Mouse (Mus musculus) NIH3T3 (cell line): Measurements from ENCODE around the gene Limch1.

Experiments
- DNase-seq: peaks from one replicate; pipeline ENCODE4 v3.0.0-alpha.2; 2012; ENCODE audit warnings: low read depth

The Limch1 gene

DNA sequence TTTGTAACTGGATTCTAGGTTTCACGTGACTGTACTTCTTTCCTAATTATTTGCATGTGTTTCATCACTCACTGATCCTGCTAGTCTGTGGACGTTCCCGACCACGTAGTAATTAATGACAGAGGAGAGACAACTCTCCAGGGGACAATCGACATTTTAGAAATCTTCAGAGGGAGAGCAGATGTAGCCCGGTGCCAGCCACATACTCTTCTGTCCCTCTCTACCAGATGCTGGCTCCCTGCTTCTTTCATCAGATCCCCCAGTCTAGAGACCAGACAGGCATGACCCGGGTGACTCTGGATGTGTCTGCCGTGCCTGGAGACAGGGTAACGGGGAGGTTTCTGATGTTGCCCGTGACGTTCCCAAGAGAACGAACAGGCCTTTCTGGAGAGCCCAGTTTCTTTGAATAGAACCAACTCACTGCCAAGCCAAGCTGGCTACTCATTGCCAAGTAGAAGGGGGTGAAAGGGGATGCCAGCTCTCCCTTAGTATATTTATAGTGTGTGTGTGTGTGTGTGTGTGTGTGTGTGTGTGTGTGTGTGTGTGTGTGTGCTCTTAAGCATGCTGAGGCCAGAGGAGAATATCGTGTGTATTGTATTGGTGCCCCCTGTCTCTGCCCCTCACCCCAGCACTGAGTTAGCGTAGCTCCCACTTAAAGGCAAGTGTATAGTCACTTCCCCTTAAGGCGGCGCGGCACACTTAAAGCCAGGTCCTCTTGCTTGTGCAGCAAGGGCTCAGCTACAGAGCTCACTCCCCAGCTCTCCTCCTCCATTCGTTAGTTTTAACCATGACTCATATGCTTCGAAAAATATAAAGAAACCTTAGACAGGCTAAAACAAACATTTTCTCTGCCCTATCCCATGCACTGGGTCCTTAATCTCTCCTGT, 233.9 kb downstream of the Limch1 start:
- DNase-seq: peak; percentile 24

DNA sequence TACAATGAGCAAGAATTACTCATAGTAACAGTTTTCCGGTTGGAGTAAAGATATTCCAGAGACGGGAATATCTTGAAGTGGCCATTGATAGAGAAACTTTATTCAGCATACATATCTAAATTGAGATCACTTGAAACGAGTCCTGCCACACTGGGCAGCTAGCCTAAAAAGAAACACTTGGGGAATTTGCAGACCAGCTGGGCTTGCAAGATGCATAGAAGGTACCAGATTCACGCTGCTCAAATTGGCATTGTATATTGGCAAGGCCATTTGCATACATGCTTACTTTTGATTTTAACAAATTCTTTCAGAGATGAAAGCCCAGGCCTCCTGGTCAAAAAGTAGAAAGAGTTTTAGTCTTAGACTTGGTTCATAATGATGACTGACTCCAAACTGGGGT, 235.2 kb downstream of the Limch1 start:
- no peak for DNase-seq

DNA sequence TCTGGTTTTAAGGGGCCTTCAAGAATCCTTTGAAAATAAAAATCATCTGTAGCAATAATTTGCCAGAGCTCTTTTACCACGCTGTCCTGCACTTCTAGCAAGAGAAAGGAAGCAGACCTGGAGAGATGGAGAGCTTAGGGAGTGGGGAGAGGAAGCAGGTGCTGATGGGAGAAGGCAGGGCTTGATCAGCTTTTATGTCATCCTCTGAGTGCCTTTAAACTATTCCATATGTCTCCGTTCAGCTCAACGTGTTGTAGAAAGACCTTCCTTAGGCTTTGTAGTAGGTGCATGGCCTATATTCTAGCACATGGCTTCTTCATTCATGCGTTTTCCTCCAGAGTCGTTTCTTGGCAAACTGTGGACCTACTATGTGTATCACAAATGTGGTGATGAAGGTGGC, 237.5 kb downstream of the Limch1 start:
- DNase-seq: no peak

DNA sequence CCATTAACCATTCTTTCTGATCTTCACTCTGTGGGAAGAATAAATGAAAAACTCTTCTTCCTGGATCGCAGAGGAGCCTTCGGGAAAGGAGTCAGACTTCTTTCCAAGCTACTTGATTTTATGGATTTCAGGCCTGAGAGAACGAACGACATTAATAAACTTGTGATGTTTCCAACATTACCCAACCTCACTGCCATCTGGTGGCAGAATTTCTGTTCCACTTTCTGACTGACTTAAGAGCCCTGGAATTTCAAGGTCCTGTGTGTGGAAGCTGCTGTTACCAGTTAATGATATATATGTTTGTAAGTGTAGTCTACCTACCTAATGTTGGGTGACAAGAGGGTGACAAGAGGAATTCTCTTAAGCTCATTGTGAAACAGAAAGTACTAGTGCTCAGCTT, 243.3 kb downstream of the Limch1 start:
- DNase-seq: peak; percentile 12

DNA sequence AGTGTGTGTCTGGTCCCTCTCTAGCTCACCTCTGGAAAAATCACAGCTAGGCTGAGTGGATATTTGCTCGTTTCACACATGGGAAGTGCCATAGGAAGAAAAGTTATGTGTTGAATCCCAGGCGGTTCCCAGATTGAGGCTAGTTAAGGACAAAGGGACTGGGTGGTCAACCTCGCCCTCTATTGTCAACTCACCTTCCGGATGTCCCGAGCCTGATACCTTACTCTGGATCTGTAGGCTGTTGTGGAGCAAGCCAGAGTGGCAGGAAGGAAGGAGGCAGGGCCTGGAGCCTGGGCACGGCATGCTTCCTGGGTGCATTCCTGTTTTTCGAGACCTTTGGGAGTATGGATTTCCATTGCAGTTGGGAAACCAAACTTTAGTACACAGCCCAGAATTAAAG, 243.9 kb downstream of the Limch1 start:
- DNase-seq: no peak

DNA sequence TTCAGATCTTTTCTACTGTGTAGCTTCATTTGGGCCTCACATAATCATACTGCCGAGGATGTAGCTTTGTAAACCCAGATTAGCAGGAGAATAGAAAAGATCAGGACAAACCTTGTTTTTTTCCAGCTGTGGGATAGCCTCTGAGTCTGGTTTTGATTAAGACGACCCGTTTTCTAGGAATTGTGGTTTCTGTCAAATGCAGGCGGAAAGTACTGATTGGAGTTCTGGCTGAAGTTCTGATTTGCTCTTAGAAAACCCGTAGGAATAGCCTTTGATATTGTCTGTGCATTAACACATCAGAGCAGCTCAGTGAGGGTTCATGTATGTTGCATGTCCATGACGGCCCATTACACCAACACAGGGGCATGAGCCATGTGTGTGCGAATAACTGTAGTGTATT, 246.8 kb downstream of the Limch1 start:
- no peak for DNase-seq

DNA sequence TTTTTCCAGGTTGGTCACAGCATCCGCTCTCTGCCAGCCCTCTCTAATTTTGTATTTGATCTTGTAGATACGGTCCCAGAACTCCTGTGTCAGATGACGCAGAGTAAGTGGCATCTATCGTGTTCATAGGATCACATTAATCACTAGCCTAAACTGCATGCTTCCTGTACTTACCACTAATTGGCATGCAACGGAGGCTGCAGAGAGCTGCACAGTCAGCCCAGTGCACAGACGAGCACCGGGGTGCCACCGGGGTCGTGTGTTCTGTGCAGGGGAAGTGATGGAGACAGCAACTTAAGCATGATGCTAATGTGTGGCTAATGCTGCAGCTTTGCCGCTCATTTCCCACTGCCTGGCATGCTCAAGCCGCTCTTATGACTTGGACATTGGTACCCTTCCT, 247.4 kb downstream of the Limch1 start:
- DNase-seq: no peak

DNA sequence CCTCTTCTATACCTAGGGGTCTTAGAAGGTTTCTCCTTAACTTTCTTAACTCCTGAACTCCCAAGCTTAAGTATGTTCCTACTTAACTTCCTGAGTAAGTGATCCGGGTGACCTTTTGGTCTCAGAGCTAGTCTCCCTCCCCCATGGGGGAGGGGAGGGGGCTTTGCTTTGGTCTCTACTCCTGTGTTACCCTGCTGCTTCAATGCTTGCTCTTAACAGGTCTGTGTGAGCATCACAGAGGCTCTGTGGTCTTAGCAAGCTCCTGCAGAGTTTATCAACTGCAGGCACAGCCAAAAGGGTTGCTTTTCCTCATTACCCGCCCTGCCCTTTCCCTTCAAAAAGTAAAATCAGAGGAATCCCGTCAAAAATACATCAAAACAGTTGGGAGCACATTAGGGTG, 250.5 kb downstream of the Limch1 start:
- no peak for DNase-seq

DNA sequence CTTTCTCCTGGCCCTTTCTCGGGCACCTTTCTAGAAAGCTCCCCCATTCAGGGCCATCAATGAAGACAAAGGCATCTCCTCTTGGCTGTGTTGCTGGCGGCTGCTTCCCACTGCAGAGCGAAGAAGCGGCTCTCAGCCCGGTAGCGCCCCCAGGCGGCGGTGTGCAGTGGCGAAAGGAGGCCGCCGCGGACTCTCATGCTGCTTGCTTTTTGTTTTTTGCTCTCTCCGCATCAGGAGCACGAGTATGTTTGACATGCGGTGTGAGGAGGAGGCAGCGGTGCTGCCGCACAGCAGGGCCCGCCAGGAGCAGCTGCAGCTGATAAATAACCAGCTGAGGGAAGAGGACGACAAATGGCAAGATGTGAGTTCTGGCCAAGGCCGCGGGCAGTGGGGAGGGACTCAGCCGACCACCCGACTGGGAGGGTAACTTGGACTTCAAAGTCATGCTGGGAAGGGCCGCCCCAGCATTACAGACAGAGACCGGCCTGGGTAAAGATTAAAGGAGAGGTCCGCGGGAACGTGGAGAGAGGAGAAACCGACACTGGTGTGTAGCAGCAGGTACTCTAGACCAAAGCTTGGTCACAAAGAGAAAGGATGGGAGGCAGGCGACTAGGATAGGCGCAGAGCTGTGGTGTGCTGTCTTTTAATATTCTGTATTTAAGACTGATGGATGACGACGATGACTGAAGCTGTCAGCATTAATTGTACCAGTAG, 251.4 kb downstream of the Limch1 start:
- DNase-seq: peak; percentile 29

DNA sequence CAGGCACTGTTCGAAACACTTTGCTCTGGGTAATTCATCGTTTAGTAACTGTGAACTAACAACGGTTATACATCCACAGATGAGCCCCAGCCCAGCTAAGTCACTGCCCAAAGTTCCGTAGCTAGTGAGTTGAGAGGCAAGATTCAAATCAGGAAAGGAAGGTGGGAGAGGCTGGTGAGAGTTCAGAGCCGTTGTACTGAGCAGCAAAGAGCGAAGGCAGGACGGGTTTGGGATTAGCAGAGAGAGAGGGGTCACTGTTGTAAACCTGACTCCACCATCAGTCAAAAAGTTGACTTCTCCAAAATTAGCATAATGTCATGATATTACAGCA, 251.9 kb downstream of the Limch1 start:
- no peak for DNase-seq

DNA sequence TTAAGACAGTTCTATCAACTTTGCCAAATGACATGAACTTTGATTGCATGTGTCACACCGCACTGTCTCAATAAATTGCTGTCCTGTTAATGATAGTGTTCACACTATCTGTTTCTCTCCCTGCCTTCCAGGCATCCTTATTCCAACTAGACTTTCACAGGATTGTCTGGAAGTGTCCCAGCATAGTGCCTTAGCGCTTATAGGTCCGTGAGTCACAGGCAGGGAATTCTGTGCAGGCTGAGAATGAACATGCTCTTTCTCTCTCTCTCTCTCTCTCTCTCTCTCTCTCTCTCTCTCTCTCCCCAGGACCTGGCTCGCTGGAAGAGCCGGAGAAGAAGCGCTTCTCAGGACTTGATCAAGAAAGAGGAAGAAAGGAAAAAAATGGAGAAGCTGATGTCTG, 252.7 kb downstream of the Limch1 start:
- DNase-seq: peak; percentile 41

DNA sequence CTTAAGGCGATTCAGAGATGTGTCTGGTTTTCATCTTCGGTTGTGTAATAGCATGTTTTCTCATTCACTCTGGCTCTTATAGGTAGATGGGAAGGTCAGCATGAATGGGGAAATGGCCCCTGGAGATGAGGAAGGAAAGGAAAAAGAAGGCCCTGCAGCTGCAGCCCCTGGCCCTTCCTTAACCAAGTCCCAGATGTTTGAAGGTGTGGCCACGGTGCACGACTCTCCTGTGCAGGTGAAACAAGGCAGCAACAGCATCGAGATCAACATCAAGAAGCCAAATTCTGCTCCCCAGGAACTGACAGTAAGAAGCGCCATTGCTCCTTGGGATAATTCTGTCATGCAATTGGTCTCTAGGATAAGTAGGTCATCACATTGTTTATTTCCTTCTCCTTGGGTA, 256.7 kb downstream of the Limch1 start:
- no peak for DNase-seq

DNA sequence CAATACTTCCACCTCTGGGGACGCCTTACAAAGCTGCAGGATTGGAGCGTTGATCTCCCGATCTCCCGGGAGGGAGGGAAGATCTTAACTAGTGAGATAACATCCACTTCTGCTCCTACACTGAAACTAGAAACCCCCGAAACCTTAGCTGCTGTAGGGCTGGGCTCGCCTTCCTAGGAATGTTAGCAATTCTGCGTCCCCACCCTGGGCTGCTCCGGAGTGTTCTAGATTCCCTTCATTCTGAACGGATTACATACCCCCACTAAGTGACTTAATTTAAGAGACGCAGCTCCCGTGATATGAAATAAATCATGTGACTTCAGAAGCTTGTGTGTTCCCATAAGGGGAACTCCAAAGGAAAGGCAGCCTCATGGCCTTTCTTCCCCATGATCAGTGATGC, 259.0 kb downstream of the Limch1 start:
- DNase-seq: no peak

DNA sequence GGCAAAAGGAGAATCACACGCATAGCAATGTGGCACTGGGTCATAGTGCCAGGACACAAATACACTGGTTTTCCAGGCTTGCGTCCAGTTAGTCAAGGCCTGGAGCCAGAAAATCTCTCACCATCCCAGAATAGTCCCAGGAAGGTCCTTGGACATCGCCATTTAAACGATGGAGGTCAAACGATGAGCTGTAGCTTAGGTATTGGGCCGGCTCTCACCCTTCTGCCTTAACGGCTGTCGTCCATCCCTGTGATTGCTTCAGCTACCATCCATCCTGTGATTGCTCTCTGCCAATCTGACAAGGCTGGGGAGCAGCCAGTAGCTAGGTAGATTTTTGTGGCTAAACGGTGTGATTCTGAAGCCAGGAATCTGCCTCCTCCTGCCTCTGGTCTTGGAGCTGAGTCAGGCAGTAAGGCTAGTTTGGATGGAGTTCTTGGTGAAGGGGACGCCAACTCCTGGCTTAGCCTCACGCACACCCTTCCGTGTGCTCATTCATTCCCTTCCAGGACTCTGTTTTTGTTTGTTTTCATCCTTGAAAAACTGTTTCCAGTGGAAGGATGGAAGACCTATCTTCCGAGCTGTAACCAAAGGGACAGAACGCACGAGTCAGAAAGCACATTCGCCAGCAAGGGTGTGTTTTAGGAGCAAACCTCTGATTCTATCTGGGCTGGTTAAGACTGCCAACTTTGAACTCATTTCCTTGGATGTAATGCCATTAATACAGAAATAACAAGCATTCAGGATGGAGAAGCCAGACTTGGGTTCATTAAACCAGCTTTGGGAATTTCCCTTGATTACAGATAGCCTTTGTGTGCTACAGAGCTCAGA, 265.6 kb downstream of the Limch1 start:
- no peak for DNase-seq

DNA sequence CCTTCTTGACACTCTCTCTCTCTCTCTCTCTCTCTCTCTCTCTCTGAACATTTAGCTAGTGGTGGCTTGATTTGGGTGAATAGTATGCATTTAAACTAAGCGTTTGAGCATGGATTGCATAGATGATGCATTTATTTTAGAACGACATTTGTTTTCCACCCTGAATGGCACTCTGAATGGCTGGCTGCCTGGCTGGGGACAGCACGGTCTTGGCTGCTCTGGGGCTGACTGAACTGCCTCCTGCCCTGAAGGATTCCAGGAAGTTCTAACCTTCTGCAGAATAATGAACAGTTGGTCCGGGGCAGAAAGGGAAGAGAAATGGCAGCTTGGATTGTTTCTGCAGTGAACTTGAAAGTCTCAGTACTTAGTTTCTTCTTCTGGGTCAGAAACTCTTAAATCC, 266.4 kb downstream of the Limch1 start:
- no peak for DNase-seq

DNA sequence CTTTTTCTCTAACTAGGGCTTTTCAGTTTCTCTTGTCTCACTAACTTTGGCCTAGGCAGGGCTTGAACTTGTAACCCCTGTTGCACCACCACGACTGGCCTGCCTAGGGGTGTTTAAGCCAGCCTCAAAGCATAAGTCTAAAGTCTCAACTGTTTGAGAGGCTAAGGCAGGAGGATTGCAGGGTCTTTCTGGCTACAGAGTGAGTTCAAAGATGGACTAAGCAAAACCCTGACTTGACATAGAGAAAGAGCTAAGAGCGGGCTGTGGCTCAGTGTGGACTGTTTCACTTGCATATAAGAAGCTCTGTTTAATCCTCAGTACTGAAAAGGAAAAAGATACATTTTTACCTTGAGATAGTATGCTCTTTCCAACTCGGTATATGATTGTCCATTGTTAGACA, 268.3 kb downstream of the Limch1 start:
- DNase-seq: no peak

DNA sequence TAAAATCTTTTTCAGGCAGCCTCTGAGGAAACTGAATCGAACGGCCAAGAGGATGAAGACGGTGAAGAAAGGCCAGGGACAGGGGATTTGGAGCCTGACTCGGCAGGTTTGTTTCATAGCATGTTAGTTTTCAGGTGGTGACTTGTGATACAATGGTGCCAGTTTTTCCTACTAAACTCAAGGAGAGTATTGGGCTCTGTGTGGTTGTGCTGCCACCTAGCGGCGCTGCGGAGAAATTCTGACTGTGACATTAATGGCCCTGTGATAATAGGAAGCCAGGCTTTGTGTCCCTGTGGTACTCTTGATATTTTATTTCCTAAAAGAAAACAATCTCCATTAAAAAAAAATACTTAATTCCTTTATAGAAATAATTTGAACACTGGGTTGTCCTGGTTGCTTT, 270.8 kb downstream of the Limch1 start:
- peak; percentile 78 for DNase-seq

DNA sequence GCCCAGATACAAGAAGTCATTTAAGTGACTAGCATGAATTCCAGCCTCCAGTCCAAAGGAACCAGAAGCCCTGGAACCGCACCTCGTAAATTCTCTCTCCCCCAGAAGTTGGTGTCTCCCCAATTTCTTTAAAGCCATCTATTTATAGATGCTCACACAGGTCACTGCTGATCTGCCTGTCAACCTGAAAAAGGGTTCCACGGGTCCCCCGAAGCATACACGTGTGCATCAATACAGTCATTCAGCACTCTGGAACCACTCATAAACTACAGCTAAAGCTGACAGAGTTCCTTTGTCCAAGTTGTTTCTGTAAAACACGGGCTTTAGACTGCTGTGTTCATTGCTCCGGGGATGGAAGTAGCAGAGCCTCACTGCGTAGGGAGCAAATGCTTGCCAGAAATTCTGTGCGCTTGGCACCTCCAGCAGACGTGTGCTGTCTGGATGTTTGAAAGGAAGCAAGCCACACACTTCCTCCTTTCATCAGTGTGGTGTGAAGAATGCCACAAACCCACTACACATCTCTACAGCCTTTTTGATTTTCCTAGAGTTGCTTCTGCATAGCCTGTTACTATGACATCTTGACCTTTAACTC, 278.9 kb downstream of the Limch1 start:
- DNase-seq: no peak

DNA sequence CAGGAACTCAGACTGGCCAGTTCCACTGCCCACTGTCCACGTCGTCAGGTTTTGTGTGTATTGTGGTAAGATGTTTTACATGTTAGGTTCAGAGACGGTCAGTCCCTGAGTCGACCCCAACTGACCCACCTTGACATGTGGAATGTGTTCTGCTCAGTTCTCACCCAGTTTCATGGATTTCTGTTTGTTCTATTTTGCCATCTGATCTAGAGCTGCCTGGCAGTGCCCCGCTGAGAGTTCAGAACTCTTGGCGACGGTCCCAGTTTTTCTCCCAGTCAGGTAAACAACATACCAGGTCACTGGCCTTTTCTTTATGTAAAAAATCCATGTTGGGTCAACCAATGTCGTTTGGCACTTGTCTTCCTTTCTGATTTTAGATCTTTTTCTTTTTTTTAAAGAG, 279.5 kb downstream of the Limch1 start:
- DNase-seq: no peak

DNA sequence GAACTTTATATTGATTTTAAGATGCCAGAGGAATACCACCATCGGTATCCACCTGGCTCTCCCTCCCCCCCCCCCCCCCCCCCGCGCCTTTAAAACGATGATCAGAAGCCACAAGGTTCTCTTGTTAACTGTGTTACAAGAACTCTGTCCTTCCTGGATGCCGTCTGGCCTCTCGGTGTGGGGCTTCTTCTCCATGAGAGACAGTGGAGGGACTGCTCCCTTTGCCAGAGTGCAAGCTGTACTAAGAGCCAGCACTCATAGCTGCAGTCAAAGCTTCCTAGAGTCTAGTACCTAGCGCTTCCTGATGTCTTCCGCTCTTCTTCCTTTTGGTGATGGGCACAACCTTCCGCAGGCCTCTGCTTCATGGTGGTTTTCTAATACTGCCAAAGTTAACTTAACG, 280.0 kb downstream of the Limch1 start:
- no peak for DNase-seq

DNA sequence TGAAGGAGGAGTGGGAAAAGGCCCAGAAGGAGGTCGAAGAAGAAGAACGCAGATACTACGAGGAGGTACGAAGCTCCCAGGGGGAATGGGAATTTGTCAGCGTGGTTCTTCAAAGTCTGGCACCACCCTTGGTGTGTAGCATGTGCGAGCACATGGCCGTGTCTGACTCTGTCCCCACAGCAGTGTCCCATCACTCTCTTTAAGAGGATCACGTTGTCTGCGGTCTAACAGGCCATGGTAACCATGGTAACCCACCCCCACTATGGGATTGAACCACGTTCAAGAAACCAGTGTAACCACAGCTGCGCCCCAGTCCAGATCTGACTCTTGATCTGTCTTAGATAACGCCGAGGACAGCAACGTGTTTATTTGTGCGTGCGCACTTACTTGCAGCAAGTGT, 283.2 kb downstream of the Limch1 start:
- no peak for DNase-seq

DNA sequence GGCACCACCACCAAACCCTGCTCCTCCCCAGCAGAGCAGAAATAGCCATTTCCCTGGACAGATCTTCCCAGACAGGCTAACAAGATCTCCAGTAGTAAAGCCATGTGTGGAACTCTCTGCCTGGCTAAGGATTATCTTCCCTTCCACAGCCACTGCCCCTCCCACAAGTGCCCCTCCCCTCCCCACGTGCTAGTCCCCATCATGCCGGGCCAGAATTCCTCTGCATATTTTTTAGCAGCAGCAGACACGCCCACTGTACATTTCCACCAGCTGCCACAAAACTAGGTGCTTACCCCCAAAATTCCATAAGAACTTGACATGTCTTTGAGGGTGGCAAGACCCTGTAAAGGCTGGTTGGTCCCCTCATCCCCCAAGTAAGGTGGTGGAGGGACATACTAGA, 284.3 kb downstream of the Limch1 start:
- no peak for DNase-seq

DNA sequence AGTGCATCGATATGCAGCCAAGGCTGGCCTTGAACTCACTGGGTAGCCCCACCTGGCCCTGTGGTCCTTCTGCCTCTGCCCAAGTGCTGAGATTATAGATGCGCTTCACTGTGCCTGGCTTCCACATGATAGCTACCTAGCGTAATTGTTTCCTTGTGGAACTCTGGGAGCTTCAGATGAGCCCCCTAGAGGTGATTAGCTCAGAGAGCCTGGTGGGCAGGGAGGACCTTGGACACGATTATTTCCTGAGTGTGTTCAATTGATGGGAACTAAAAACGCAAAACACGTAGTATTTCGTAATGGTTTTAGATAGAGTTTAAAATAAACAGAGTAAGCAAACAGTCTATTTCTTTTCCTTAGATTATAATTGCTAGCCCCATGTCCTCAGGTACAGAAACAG, 287.0 kb downstream of the Limch1 start:
- DNase-seq: no peak
